Mouse (Mus musculus) ES-Bruce4 (cell line): ENCODE results near the gene Cpd.

Source experiments
- CTCF ChIP-seq: IDR thresholded peaks from one replicate; pipeline ENCODE4 v1.8.1; 2011; ENCODE audit warnings: low read depth, low read length
- EP300 ChIP-seq: IDR thresholded peaks from 2 replicates; pipeline ENCODE4 v1.6.1; 2011; ENCODE audit warnings: low read depth, low read length; ENCODE audit not compliant: insufficient read depth

- no peak for TF ChIP-seq CTCF
- TF ChIP-seq EP300, result no peak
Measured at GRCm38 (mm10) chr11:76854475-76855341, 7.9 kb upstream of the Cpd start.
